7 mouse cellular contexts compared by ENCODE assay signal in the genomic region with DNA sequence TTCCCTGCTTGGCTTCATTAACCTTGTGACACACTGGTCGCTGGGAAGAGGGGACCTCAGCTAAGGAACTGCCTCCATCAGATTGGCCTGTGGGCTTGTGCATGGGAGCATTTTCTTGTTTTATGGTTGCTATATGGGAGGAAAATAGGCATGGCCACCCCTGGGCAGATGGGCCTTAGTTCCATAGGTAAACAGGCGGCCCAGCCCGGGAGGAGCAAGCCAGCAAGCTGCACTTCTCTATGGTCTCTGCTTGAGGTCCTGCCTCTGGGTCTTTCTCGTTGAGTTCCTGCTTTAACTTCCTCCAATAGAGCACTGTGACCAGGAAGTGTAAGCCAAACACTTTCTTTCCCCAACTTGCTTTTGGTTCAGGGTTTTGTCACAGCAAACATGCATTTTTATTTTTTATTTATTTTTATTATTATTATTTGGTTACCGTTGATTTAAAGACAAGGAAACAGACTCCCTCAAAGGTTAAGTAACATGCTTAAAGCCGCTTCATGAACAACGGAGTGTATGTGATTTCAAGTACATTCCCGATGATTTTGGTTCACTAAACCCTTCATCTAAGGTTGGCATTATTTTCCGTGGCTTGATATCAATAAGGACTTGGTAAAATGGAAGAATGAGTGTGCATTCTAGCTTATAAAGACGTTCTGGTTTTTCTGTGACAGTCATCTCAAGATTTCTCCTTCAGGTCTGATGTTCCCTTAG. TPM values are rescaled to one million over a fixed set of nuclear protein-coding genes. Genes with fewer than 3 reads are reported as not detected.
DNase-seq lines count a peak whose midpoint lies in the region; ATAC-seq lines count a peak whose summit lies in the region.

No protein-coding gene starts in this region.

- DNase-seq in right cerebral cortex, postnatal 4 days: peak; percentile 12
- no peak for DNase-seq in right cerebral cortex, adult 18-20 months
- no peak for DNase-seq in embryonic facial prominence, embryonic 11.5 days (ENCODE audit: low spot score)
- no peak for DNase-seq in T-cell, adult 2 months (ENCODE audit: low spot score)

- no peaks in the 10 kb centered on the region for H3K36me3 ChIP-seq in embryonic facial prominence, embryonic 11.5 days (replicated peaks; ENCODE audit: control insufficient read depth, insufficient read depth, low read depth, low read length)
- no peaks in the 10 kb centered on the region for H3K36me3 ChIP-seq in heart, embryonic 16.5 days (ENCODE audit: control insufficient read depth, insufficient read depth)
- H3K36me3 ChIP-seq in liver, embryonic 12.5 days: no peaks in the 10 kb centered on the region

- H3K9me3 ChIP-seq in embryonic facial prominence, embryonic 11.5 days (replicated peaks; ENCODE audit: control insufficient read depth, low read length): no peaks in the 10 kb centered on the region
- no peaks in the 10 kb centered on the region for H3K9me3 ChIP-seq in heart, embryonic 16.5 days (replicated peaks; ENCODE audit: control insufficient read depth, low read length)
- H3K9me3 ChIP-seq in liver, embryonic 12.5 days (replicated peaks): no peaks in the 10 kb centered on the region

- peak overlapping the region; percentile 69 for H3K4me3 ChIP-seq in embryonic facial prominence, embryonic 11.5 days (ENCODE audit: low read depth, low read length)
- H3K4me3 ChIP-seq in heart, embryonic 16.5 days (ENCODE audit: low read length): peak overlapping the region; percentile 72
- H3K4me3 ChIP-seq in liver, embryonic 12.5 days: peak overlapping the region; percentile 78

- H3K4me2 ChIP-seq in embryonic facial prominence, embryonic 11.5 days (ENCODE audit: low read depth, low read length): peak overlapping the region; percentile 75
- peak overlapping the region; percentile 93 for H3K4me2 ChIP-seq in heart, embryonic 16.5 days (ENCODE audit: low read depth, low read length)
- peak overlapping the region; percentile 92 for H3K4me2 ChIP-seq in liver, embryonic 12.5 days

- H3K4me1 ChIP-seq in embryonic facial prominence, embryonic 11.5 days (ENCODE audit: control insufficient read depth, insufficient read depth, low read length): no peaks in the 10 kb centered on the region
- H3K4me1 ChIP-seq in heart, embryonic 16.5 days (ENCODE audit: control insufficient read depth, insufficient read depth, low read length): peaks cover 7% of the 10 kb centered on the region
- peaks cover 27% of the 10 kb centered on the region for H3K4me1 ChIP-seq in liver, embryonic 12.5 days

- 60% methylated on average over 10 of the region's 10 CpGs for WGBS in embryonic facial prominence, embryonic 11.5 days
- WGBS in heart, embryonic 16.5 days: 59% methylated on average over 10 of the region's 10 CpGs
- 46% methylated on average over 10 of the region's 10 CpGs for WGBS in liver, embryonic 12.5 days (ENCODE audit: insufficient replicate concordance)

- H3K27me3 ChIP-seq in embryonic facial prominence, embryonic 11.5 days (ENCODE audit: control insufficient read depth, insufficient read depth, low read length): no peaks in the 10 kb centered on the region
- no peaks in the 10 kb centered on the region for H3K27me3 ChIP-seq in heart, embryonic 16.5 days (ENCODE audit: control insufficient read depth, insufficient read depth, low read length)
- H3K27me3 ChIP-seq in liver, embryonic 12.5 days (replicated peaks): no peaks in the 10 kb centered on the region

- no peak overlapping the region for H3K27ac ChIP-seq in embryonic facial prominence, embryonic 11.5 days (replicated peaks; ENCODE audit: low read depth, low read length)
- peak overlapping the region; percentile 100 for H3K27ac ChIP-seq in heart, embryonic 16.5 days (ENCODE audit: low read length)
- H3K27ac ChIP-seq in liver, embryonic 12.5 days: peak overlapping the region; percentile 79

- peak overlapping the region; percentile 79 for H3K9ac ChIP-seq in embryonic facial prominence, embryonic 11.5 days (replicated peaks; ENCODE audit: low read length)
- H3K9ac ChIP-seq in heart, embryonic 16.5 days (ENCODE audit: low read length): peak overlapping the region; percentile 84
- H3K9ac ChIP-seq in liver, embryonic 12.5 days: peak overlapping the region; percentile 84

- peak; percentile 67 for ATAC-seq in embryonic facial prominence, embryonic 11.5 days (replicated peaks; ENCODE audit: insufficient number of reproducible peaks, low FRiP score, low TSS enrichment, low read depth)
- peak; percentile 18; the same call in 1 of the 2 replicates for ATAC-seq in heart, embryonic 16.5 days (replicated peaks; ENCODE audit: extremely low read depth, insufficient read depth, low FRiP score)
- ATAC-seq in liver, embryonic 12.5 days: peak; percentile 61
- peak; percentile 82 for ATAC-seq in monocyte, adult 5-6 weeks (replicated peaks; ENCODE audit: insufficient number of reproducible peaks, low FRiP score, low TSS enrichment, poor library complexity, severe bottlenecking)

RNA-seq across cellular contexts. Expression of gene Agl, which starts 0.7 kb away (rescaled TPM):
- 14.7 and 15.6 TPM in 2 replicates for polyA plus RNA-seq in embryonic facial prominence, embryonic 11.5 days (2014; fragmentation: Nextera tagmentation; extraction: Ambion mirVana)
- polyA plus RNA-seq in heart, embryonic 16.5 days (2015; fragmentation: Nextera tagmentation; extraction: Ambion mirVana): 155 and 157 TPM in 2 replicates
- 7.1 and 7.4 TPM in 2 replicates for polyA plus RNA-seq in liver, embryonic 12.5 days (2016; fragmentation: Nextera tagmentation; extraction: Ambion mirVana)
- 8.1 to 17.3 TPM (median 14.7 TPM) in 3 replicates for total RNA-seq in monocyte, adult 5-6 weeks (2017)

RNA-seq across cellular contexts. Expression of gene Frrs1, which starts 50.6 kb away (rescaled TPM):
- 10.6 and 11.6 TPM in 2 replicates for polyA plus RNA-seq in embryonic facial prominence, embryonic 11.5 days (2014; fragmentation: Nextera tagmentation; extraction: Ambion mirVana)
- 13.8 and 21.9 TPM in 2 replicates for polyA plus RNA-seq in heart, embryonic 16.5 days (2015; fragmentation: Nextera tagmentation; extraction: Ambion mirVana)
- polyA plus RNA-seq in liver, embryonic 12.5 days (2016; fragmentation: Nextera tagmentation; extraction: Ambion mirVana): 46.0 and 48.3 TPM in 2 replicates
- total RNA-seq in monocyte, adult 5-6 weeks (2017): 8.2 to 19.8 TPM (median 11.8 TPM) in 3 replicates

Comparison
In these comparisons a context has a peak if more than half of its experiments do, and no peak if none do; other contexts are left out.
1. ATAC-seq: peak in every context shown above with its lines; median percentile 82 in monocyte, adult 5-6 weeks; 67 in embryonic facial prominence, embryonic 11.5 days; 61 in liver, embryonic 12.5 days; 18 in heart, embryonic 16.5 days.